Mouse (Mus musculus) thymus, postnatal 10 days (tissue): ENCODE measurements around the gene Sftpa1.

Experiments used
- DNase-seq, 2 experiments: peaks; one replicate each; pipeline ENCODE4 v3.0.0; 2021; ENCODE audit warnings: low spot score in 2 of 2

The Sftpa1 gene

GRCm38 (mm10) chr14:41131540-41131939 lies at the start of gene Sftpa1:
TSS of gene Sftpa1 (plus strand) at chr14:41131782.
- DNase-seq: no peak

GRCm38 (mm10) chr14:41082408-41082807 lies 49.2 kb upstream of the Sftpa1 start:
- no peak for DNase-seq

- peak in 1 of 2 experiments; percentile 15 for DNase-seq
These were observed 44.1 kb upstream of the Sftpa1 start for GRCm38 (mm10) chr14:41087509-41087908.

- peak in 1 of 2 experiments; percentile 24 for DNase-seq
These were observed 40.8 kb upstream of the Sftpa1 start for GRCm38 (mm10) chr14:41090777-41091176.

- DNase-seq: no peak
These were observed 37.5 kb upstream of the Sftpa1 start for GRCm38 (mm10) chr14:41094114-41094513.

GRCm38 (mm10) chr14:41096296-41096860 lies 35.2 kb upstream of the Sftpa1 start:
- no peak for DNase-seq

GRCm38 (mm10) chr14:41098726-41099125 lies 32.9 kb upstream of the Sftpa1 start:
- no peak for DNase-seq

- DNase-seq: no peak
These were observed 30.9 kb upstream of the Sftpa1 start for GRCm38 (mm10) chr14:41100712-41101111.

GRCm38 (mm10) chr14:41101242-41101641 lies 30.3 kb upstream of the Sftpa1 start:
- no peak for DNase-seq

- DNase-seq: no peak
These were observed 29.3 kb upstream of the Sftpa1 start for GRCm38 (mm10) chr14:41102269-41102668.

- DNase-seq: no peak
These were observed 26.6 kb upstream of the Sftpa1 start, which contains the start of gene Mat1a for GRCm38 (mm10) chr14:41104853-41105444. TSS of gene Mat1a (plus strand) at chr14:41105035.

- DNase-seq: no peak
These were observed 20.4 kb upstream of the Sftpa1 start for GRCm38 (mm10) chr14:41111031-41111668.

- DNase-seq: no peak
These were observed 18.6 kb upstream of the Sftpa1 start for GRCm38 (mm10) chr14:41112944-41113343.

- DNase-seq: no peak
These were observed 15.3 kb upstream of the Sftpa1 start for GRCm38 (mm10) chr14:41116271-41116670.

- DNase-seq: no peak
These were observed 6.9 kb upstream of the Sftpa1 start for GRCm38 (mm10) chr14:41124683-41125082.

GRCm38 (mm10) chr14:41127997-41128396 lies 3.6 kb upstream of the Sftpa1 start:
- no peak for DNase-seq

GRCm38 (mm10) chr14:41137006-41137405 lies 5.4 kb downstream of the Sftpa1 start:
- no peak for DNase-seq

GRCm38 (mm10) chr14:41140686-41141085 lies 9.1 kb downstream of the Sftpa1 start:
- DNase-seq: no peak

- DNase-seq: no peak
These were observed 14.5 kb downstream of the Sftpa1 start for GRCm38 (mm10) chr14:41146035-41146434.

- DNase-seq: no peak
These were observed 15.3 kb downstream of the Sftpa1 start for GRCm38 (mm10) chr14:41146922-41147321.

- DNase-seq: no peak
These were observed 15.8 kb downstream of the Sftpa1 start for GRCm38 (mm10) chr14:41147356-41147755.

GRCm38 (mm10) chr14:41151220-41151898 lies 19.8 kb downstream of the Sftpa1 start, which contains the start of gene Mbl1:
TSS of gene Mbl1 (plus strand) at chr14:41151458.
- DNase-seq: no peak

GRCm38 (mm10) chr14:41160076-41160475 lies 28.5 kb downstream of the Sftpa1 start:
- no peak for DNase-seq
